Mouse (Mus musculus) megakaryocyte, adult 5-6 weeks (primary cell): Measurements from ENCODE around the gene Mrps9. TPM values are rescaled to one million over a fixed set of nuclear protein-coding genes. Genes with fewer than 3 reads are reported as not detected.
"Not testable (repeated sequence)": the region's sequence is repeated elsewhere in the genome, so short reads cannot be mapped to it uniquely, and the experiment has no call there.

Experiments used
- ATAC-seq: 2 replicates; pipeline ENCODE4 v1.8.0; 2016; ENCODE audit warnings: mild to moderate bottlenecking, inconsistent platforms; ENCODE audit not compliant: poor library complexity, severe bottlenecking
- total RNA-seq, 2 experiments: library from RNA; stranded (forward) in 1 of 2; stranded (reverse) in 1 of 2; fragments of 153-499, 151-499 nt in 1 of 2; fragments of 221-1000, 200-1000 nt in 1 of 2; gene quantifications; 2 replicates each; pipeline versions ENCODE4 v1.2.3 to v1.2.4; 2015 to 2017

The Mrps9 gene
- 34.0 and 42.5 TPM in 2 replicates for total RNA-seq (2015)
- 57.1 and 65.6 TPM in 2 replicates for total RNA-seq (2017)

GRCm38 (mm10) chr1:42850663-42851397 is at the start of gene Mrps9:
Mrps9 (plus strand) TSS chr1:42851233.
- peak; percentile 99 for ATAC-seq

- no peak for ATAC-seq
These were observed 37.7 kb upstream of the Mrps9 start for GRCm38 (mm10) chr1:42813301-42813845.

- ATAC-seq, result no peak
These were observed 36.0 kb upstream of the Mrps9 start for GRCm38 (mm10) chr1:42814798-42815619.

- ATAC-seq, result peak; percentile 69
These were observed 350 bp downstream of the Mrps9 start for GRCm38 (mm10) chr1:42851398-42851767.

GRCm38 (mm10) chr1:42851810-42852209 is 777 bp downstream of the Mrps9 start:
- ATAC-seq, result no peak

GRCm38 (mm10) chr1:42864719-42865250 is 13.8 kb downstream of the Mrps9 start:
- ATAC-seq, result no peak

GRCm38 (mm10) chr1:42865336-42865939 is 14.4 kb downstream of the Mrps9 start:
- peak; percentile 24; the same call in 1 of the 2 replicates for ATAC-seq

GRCm38 (mm10) chr1:42865986-42866385 is 15.0 kb downstream of the Mrps9 start:
- peak; percentile 98 for ATAC-seq

GRCm38 (mm10) chr1:42867188-42867587 is 16.2 kb downstream of the Mrps9 start:
- ATAC-seq, result no peak

- ATAC-seq, result no peak
These were observed 23.1 kb downstream of the Mrps9 start for GRCm38 (mm10) chr1:42874174-42874573.

- no peak for ATAC-seq
These were observed 24.2 kb downstream of the Mrps9 start for GRCm38 (mm10) chr1:42875271-42875670.

- no peak for ATAC-seq
These were observed 25.5 kb downstream of the Mrps9 start for GRCm38 (mm10) chr1:42876463-42877093.

- no peak for ATAC-seq
These were observed 26.2 kb downstream of the Mrps9 start for GRCm38 (mm10) chr1:42877264-42877663.

GRCm38 (mm10) chr1:42878851-42879250 is 27.8 kb downstream of the Mrps9 start:
- ATAC-seq, result no peak

GRCm38 (mm10) chr1:42882258-42882657 is 31.2 kb downstream of the Mrps9 start:
- no peak for ATAC-seq

GRCm38 (mm10) chr1:42883418-42883817 is 32.4 kb downstream of the Mrps9 start:
- not testable (repeated sequence) for ATAC-seq

- ATAC-seq, result no peak
These were observed 36.8 kb downstream of the Mrps9 start for GRCm38 (mm10) chr1:42887835-42888234.

GRCm38 (mm10) chr1:42888541-42889349 is 37.7 kb downstream of the Mrps9 start:
- ATAC-seq, result no peak

GRCm38 (mm10) chr1:42889421-42889887 is 38.4 kb downstream of the Mrps9 start:
- ATAC-seq, result no peak
